Mouse (Mus musculus) CH12.LX (cell line): ENCODE measurements around the gene Cldn34b2. TPM values are rescaled to one million over a fixed set of nuclear protein-coding genes. Genes with fewer than 3 reads are reported as not detected.

Experiments
- DNase-seq: peaks from one replicate; pipeline ENCODE4 v3.0.0-alpha.2; 2013; ENCODE audit errors: extremely low read depth
- H3K27ac ChIP-seq: 2 replicates; pipeline ENCODE4 v1.5.1; 2012; ENCODE audit warnings: low read depth, mild to moderate bottlenecking, control low read depth, moderate library complexity; ENCODE audit not compliant: insufficient read depth
- H3K27me3 ChIP-seq: replicated peaks from 2 replicates; pipeline ENCODE3; 2012; ENCODE audit warnings: inconsistent platforms
- H3K36me3 ChIP-seq, 2 experiments: replicated peaks in 1 of 2; 2 replicates each; pipeline versions ENCODE3 to v1.6.1; 2012; ENCODE audit warnings: inconsistent platforms in 1 of 2, low read length in 1 of 2, mild to moderate bottlenecking in 1 of 2, mixed read lengths in 1 of 2, moderate library complexity in 1 of 2; ENCODE audit not compliant: control insufficient read depth in 1 of 2, insufficient read depth in 1 of 2
- H3K4me1 ChIP-seq, 2 experiments: 2 replicates each; pipeline ENCODE4 v1.6.1; 2012; ENCODE audit warnings: inconsistent platforms in 1 of 2, moderate library complexity in 1 of 2; ENCODE audit not compliant: insufficient read depth in 2 of 2, control insufficient read depth in 1 of 2
- H3K4me2 ChIP-seq: 2 replicates; pipeline ENCODE4 v1.6.1; 2012; ENCODE audit warnings: low read depth, mild to moderate bottlenecking, control low read depth; ENCODE audit not compliant: poor library complexity, insufficient read depth, severe bottlenecking
- H3K4me3 ChIP-seq, 3 experiments: fragments of 150-350 bp in 1 of 3; sonication (generic) in 1 of 3; replicated peaks in 1 of 3; 2 replicates each; pipeline versions ENCODE3 to v1.5.1; 2011 to 2012; ENCODE audit warnings: low read depth in 2 of 3, low read length in 2 of 3, mild to moderate bottlenecking in 2 of 3, moderate library complexity in 2 of 3, control low read depth in 1 of 3, improper control_type of control experiment in 1 of 3, inconsistent platforms in 1 of 3, mixed read lengths in 1 of 3; ENCODE audit not compliant: poor library complexity in 1 of 3
- H3K79me2 ChIP-seq: replicated peaks from 2 replicates; pipeline ENCODE4 v1.6.1; 2012; ENCODE audit warnings: mild to moderate bottlenecking, moderate library complexity; ENCODE audit not compliant: control insufficient read depth, poor library complexity, insufficient read depth, severe bottlenecking; ENCODE audit errors: extremely low read depth
- H3K9ac ChIP-seq: 2 replicates; pipeline ENCODE4 v1.6.1; 2012; ENCODE audit warnings: low read depth, mild to moderate bottlenecking, control low read depth, moderate library complexity; ENCODE audit not compliant: insufficient read depth
- H3K9me3 ChIP-seq: replicated peaks from 2 replicates; pipeline ENCODE3; 2012; ENCODE audit warnings: low read length, inconsistent platforms, mixed read lengths
- CHD2 ChIP-seq: IDR thresholded peaks from 2 replicates; pipeline ENCODE4 v1.6.1; 2011; ENCODE audit warnings: low read length, improper control_type of control experiment
- E2F4 ChIP-seq: IDR thresholded peaks from 2 replicates; pipeline ENCODE4 v1.6.1; 2011; ENCODE audit warnings: low read depth, low read length, improper control_type of control experiment; ENCODE audit not compliant: insufficient replicate concordance
- ELF1 ChIP-seq: IDR thresholded peaks from 2 replicates; pipeline ENCODE4 v1.6.1; 2014; ENCODE audit warnings: low read depth, mild to moderate bottlenecking, inconsistent platforms, low read length, improper control_type of control experiment
- ETS1 ChIP-seq: conservative IDR thresholded peaks from 2 replicates; pipeline ENCODE4 v1.6.1; 2012; ENCODE audit warnings: low read depth, mild to moderate bottlenecking, inconsistent platforms, low read length, improper control_type of control experiment, moderate library complexity
- KAT2A ChIP-seq: IDR thresholded peaks from 2 replicates; pipeline ENCODE4 v1.6.1; 2012; ENCODE audit warnings: low read length, improper control_type of control experiment, inconsistent platforms; ENCODE audit not compliant: insufficient replicate concordance
- MYC ChIP-seq: IDR thresholded peaks from 2 replicates; pipeline ENCODE4 v1.6.1; 2011; ENCODE audit warnings: low read depth, mild to moderate bottlenecking, improper control_type of control experiment, low read length
- NRF1 ChIP-seq: IDR thresholded peaks from 2 replicates; pipeline ENCODE4 v1.6.1; 2014; ENCODE audit warnings: low read depth, mild to moderate bottlenecking, inconsistent platforms, low read length, improper control_type of control experiment, moderate library complexity
- PAX5 ChIP-seq: IDR thresholded peaks from 2 replicates; pipeline ENCODE4 v1.6.1; 2012; ENCODE audit warnings: low read length, inconsistent platforms, mixed read lengths
- POLR2A ChIP-seq: IDR thresholded peaks from 2 replicates; pipeline ENCODE4 v1.6.1; 2011; ENCODE audit warnings: low read depth, mild to moderate bottlenecking, improper control_type of control experiment, low read length
- POLR2AphosphoS2 ChIP-seq: IDR thresholded peaks from 2 replicates; pipeline ENCODE4 v1.6.1; 2011; ENCODE audit warnings: low read depth, low read length, improper control_type of control experiment
- RAD21 ChIP-seq: IDR thresholded peaks from 2 replicates; pipeline ENCODE4 v1.6.1; 2011; ENCODE audit warnings: low read depth, mild to moderate bottlenecking, low read length, improper control_type of control experiment, moderate library complexity
- RCOR1 ChIP-seq: conservative IDR thresholded peaks from 2 replicates; pipeline ENCODE4 v1.6.1; 2012; ENCODE audit warnings: low read depth, mild to moderate bottlenecking, inconsistent platforms, low read length, improper control_type of control experiment
- TCF12 ChIP-seq: IDR thresholded peaks from 2 replicates; pipeline ENCODE4 v1.6.1; 2014; ENCODE audit warnings: low read depth, mild to moderate bottlenecking, inconsistent platforms, low read length, improper control_type of control experiment
- UBTF ChIP-seq: IDR thresholded peaks from 2 replicates; pipeline ENCODE4 v1.6.1; 2012; ENCODE audit warnings: low read depth, mild to moderate bottlenecking, inconsistent platforms, low read length, improper control_type of control experiment, moderate library complexity
- USF1 ChIP-seq: IDR thresholded peaks from 2 replicates; pipeline ENCODE4 v1.6.1; 2014; ENCODE audit warnings: low read depth, mild to moderate bottlenecking, inconsistent platforms, low read length, improper control_type of control experiment
- ZC3H11A ChIP-seq: IDR thresholded peaks from 2 replicates; pipeline ENCODE4 v1.6.1; 2012; ENCODE audit warnings: low read depth, mild to moderate bottlenecking, inconsistent platforms, low read length, improper control_type of control experiment
- ZKSCAN1 ChIP-seq: IDR thresholded peaks from 2 replicates; pipeline ENCODE4 v1.6.1; 2012; ENCODE audit warnings: low read depth, inconsistent platforms, low read length, improper control_type of control experiment, borderline replicate concordance
- ZNF384 ChIP-seq: IDR thresholded peaks from 2 replicates; pipeline ENCODE4 v1.6.1; 2012; ENCODE audit warnings: low read depth, low read length, improper control_type of control experiment, inconsistent platforms
- dilution Hi-C: fragments of 300-500 bp; cut with MboI; formaldehyde crosslinking; loops from 2 replicates; pipeline ENCODE4 v1.14.3; 2020; ENCODE audit warnings: low sequenced_read_pairs; ENCODE audit not compliant: extremely low pct_unique_long_range_greater_than_20kb, extremely low pct_ligation_motif_present
- in situ Hi-C: fragments of 300-500 bp; cut with MboI; formaldehyde crosslinking; loops from 3 replicates; pipeline ENCODE4 v1.14.3; 2019; ENCODE audit warnings: low sequenced_read_pairs, low pct_ligation_motif_present, low pct_unique_long_range_greater_than_20kb, mixed read lengths
- polyA plus RNA-seq: library from polyadenylated mRNA; unstranded; fragments of >175 nt; gene quantifications from 2 replicates; pipeline ENCODE4 v1.2.1, GENCODE M21; 2012; ENCODE audit warnings: low read depth; ENCODE audit not compliant: insufficient read length
- total RNA-seq, 2 experiments: library from RNA; depleted of rRNA; stranded (reverse); fragments of 300-350 nt in 1 of 2; fragments of >200 nt in 1 of 2; gene quantifications; 2 replicates each; pipeline ENCODE4 v1.2.3; 2012 to 2014

The Cldn34b2 gene
- total and polyA plus RNA-seq, 3 experiments: not detected

GRCm38 (mm10) chrX:155167667-155168066, 39.5 kb upstream of the Cldn34b2 start:
- H3K36me3 ChIP-seq: no peaks in the 10 kb centered on the region
- no peaks in the 10 kb centered on the region for H3K79me2 ChIP-seq
- in situ Hi-C loops (no loop called here), dilution Hi-C loops (no loop called here)
- no peaks in the 10 kb centered on the region for H3K27me3 ChIP-seq
- no peaks in the 10 kb centered on the region for H3K9me3 ChIP-seq
- H3K4me1 ChIP-seq: no peaks in the 10 kb centered on the region; a peak in 1 of 4 replicates
- H3K9ac ChIP-seq: no peak overlapping the region
- H3K27ac ChIP-seq: no peak overlapping the region
- H3K4me2 ChIP-seq: no peak overlapping the region
- no peak for TF ChIP-seq POLR2AphosphoS2
- no peak for TF ChIP-seq ETS1
- no peak for TF ChIP-seq USF1
- no peak for TF ChIP-seq ZKSCAN1
- no peak for DNase-seq
- no peak overlapping the region for H3K4me3 ChIP-seq

GRCm38 (mm10) chrX:155166313-155166712, 38.1 kb upstream of the Cldn34b2 start:
- dilution Hi-C loops: no loop called here
- no peaks in the 10 kb centered on the region for H3K4me1 ChIP-seq
- H3K79me2 ChIP-seq: no peaks in the 10 kb centered on the region
- no peak overlapping the region for H3K27ac ChIP-seq
- no peak overlapping the region for H3K9ac ChIP-seq
- no peaks in the 10 kb centered on the region for H3K27me3 ChIP-seq
- in situ Hi-C loops: no loop called here
- TF ChIP-seq MYC (no peak), POLR2A (no peak)
- H3K4me3 ChIP-seq: no peak overlapping the region
- no peaks in the 10 kb centered on the region for H3K9me3 ChIP-seq
- H3K4me2 ChIP-seq: no peak overlapping the region
- DNase-seq: no peak
- H3K36me3 ChIP-seq: no peaks in the 10 kb centered on the region

- H3K36me3 ChIP-seq: no peaks in the 10 kb centered on the region
- no peaks in the 10 kb centered on the region for H3K9me3 ChIP-seq
- H3K4me3 ChIP-seq: no peak overlapping the region
- dilution Hi-C loops (no loop called here), in situ Hi-C loops (no loop called here)
- no peak overlapping the region for H3K4me2 ChIP-seq
- no peaks in the 10 kb centered on the region for H3K79me2 ChIP-seq
- TF ChIP-seq NRF1: no peak
- no peak for TF ChIP-seq RAD21
- no peak for TF ChIP-seq TCF12
- TF ChIP-seq CHD2: no peak
- TF ChIP-seq UBTF: no peak
- TF ChIP-seq ZC3H11A: no peak
- no peak for TF ChIP-seq MYC
- TF ChIP-seq E2F4: no peak
- TF ChIP-seq KAT2A: no peak
- TF ChIP-seq RCOR1: no peak
- no peak for TF ChIP-seq ZNF384
- TF ChIP-seq ELF1: no peak
- no peak for TF ChIP-seq PAX5
- no peaks in the 10 kb centered on the region for H3K4me1 ChIP-seq
- no peaks in the 10 kb centered on the region for H3K27me3 ChIP-seq
- no peak overlapping the region for H3K9ac ChIP-seq
- no peak overlapping the region for H3K27ac ChIP-seq
- DNase-seq: no peak
These were observed 35.3 kb upstream of the Cldn34b2 start for GRCm38 (mm10) chrX:155163553-155163952.
